Mouse (Mus musculus): ENCODE data around the gene Clip2. TPM values are rescaled to one million over a fixed set of nuclear protein-coding genes. Genes with fewer than 3 reads are reported as not detected.

Clip2 gene
- polyA plus RNA-seq, 1 experiment from 2014 or later = 15.1 TPM

DNA sequence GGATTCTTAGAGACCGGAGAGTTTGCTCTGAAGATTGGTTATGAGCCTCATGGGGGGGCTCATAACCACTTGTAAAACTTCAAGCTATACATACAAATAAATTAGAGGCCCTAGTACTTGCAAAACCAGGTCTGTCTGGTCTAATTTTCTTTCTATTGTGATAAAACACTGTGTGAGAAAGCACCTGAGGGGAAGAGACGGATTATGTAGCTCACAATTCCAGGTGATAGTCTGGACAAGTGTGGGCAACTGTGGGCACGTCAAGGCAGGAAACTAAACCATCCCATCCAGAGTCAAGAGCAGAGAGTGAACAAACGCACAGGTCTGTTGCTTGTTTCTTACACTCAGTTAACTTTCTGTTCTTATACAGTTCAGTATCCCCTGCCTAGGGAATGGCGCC, 32.8 kb downstream of the Clip2 start:
- no peak for ATAC-seq (ENCODE audit: low FRiP score)
- no peaks in the 10 kb centered on the region for H3K27me3 ChIP-seq
- H3K4me3 ChIP-seq = no peak overlapping the region
- no peaks in the 10 kb centered on the region for H3K9me3 ChIP-seq
- 96% methylated on average over 5 of the region's 5 CpGs for WGBS
- H3K27ac ChIP-seq = no peak overlapping the region
- H3K4me1 ChIP-seq (replicated peaks) = 0 out of 2 replicates have a peak, but pooled peaks cover 7% of the 10 kb centered on the region
- no peak overlapping the region for H3K9ac ChIP-seq
- no peak overlapping the region for H3K4me2 ChIP-seq
- peaks cover 93% of the 10 kb centered on the region for H3K36me3 ChIP-seq

DNA sequence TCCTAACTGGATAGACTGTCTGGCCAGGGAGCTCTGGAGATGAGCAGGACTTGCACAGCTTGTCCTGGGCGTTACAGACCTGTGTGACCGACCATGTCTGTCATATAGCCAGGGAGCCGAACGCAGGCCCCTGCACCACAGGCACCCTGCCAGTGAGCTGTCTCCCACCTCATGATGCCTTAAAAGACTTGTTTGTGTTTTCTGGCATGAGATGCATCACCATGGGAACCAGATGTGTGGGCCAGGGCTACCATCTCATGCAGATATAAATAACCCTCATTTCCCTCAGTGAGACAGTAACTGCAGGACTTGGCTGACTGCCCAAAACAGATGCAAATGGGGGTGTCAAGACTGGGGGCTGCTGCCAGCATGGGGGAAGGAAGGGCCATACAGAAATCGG, 40.1 kb downstream of the Clip2 start:
- Histone ChIP-seq H3K4me2 (no peak overlapping the region), H3K36me3 (peaks cover 96% of the 10 kb centered on the region), H3K9me3 (no peaks in the 10 kb centered on the region), H3K9ac (no peak overlapping the region), H3K27me3 (no peaks in the 10 kb centered on the region), H3K4me1 (replicated peaks) (peaks cover 17% of the 10 kb centered on the region), H3K27ac (peak overlapping the region; percentile 73), H3K4me3 (no peak overlapping the region)
- peak; percentile 73 for ATAC-seq (ENCODE audit: low FRiP score)
- 49% methylated on average over 5 of the region's 5 CpGs for WGBS

GRCm38 (mm10) chr5:134510266-134510665, 42.0 kb downstream of the Clip2 start:
- no peak overlapping the region for H3K27ac ChIP-seq
- 94% methylated on average over 5 of the region's 5 CpGs for WGBS
- ATAC-seq (ENCODE audit: low FRiP score) = no peak

DNA sequence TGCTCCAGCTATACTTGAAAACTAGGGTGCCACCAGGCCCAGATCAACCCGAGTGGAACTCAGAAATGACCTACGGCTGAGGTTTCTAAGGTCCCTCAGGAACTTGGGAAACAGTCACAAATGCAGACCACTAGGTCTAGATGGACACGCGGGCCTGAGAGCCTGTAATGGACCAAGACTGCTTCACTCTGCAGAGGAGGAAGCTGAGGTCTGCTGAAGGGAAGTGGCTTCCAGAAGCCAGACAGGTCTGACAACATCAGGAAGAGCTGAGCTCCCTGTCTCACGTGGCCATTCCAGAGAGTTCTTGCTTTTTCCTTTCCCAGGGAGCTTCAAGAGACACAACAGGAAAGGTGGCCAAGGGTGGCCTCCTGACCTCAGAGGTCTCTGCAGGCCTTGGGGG, 43.3 kb downstream of the Clip2 start:
- Histone ChIP-seq H3K4me2 (no peak overlapping the region), H3K27me3 (no peaks in the 10 kb centered on the region), H3K9me3 (no peaks in the 10 kb centered on the region), H3K36me3 (peaks cover 93% of the 10 kb centered on the region), H3K27ac (no peak overlapping the region), H3K9ac (no peak overlapping the region), H3K4me1 (replicated peaks) (peaks cover 29% of the 10 kb centered on the region), H3K4me3 (no peak overlapping the region)
- 85% methylated on average over 5 of the region's 5 CpGs for WGBS
- ATAC-seq (ENCODE audit: low FRiP score) = no peak

More at GRCm38 (mm10) chr5:134510266-134510665, 42.0 kb downstream of the Clip2 start:
- H3K9me3 ChIP-seq = no peaks in the 10 kb centered on the region
- no peaks in the 10 kb centered on the region for H3K27me3 ChIP-seq
- peaks cover 21% of the 10 kb centered on the region for H3K4me1 ChIP-seq (replicated peaks)
- peaks cover 93% of the 10 kb centered on the region for H3K36me3 ChIP-seq
- no peak overlapping the region for H3K9ac ChIP-seq
- no peak overlapping the region for H3K4me2 ChIP-seq
- no peak overlapping the region for H3K4me3 ChIP-seq

GRCm38 (mm10) chr5:134507859-134508399, 44.3 kb downstream of the Clip2 start:
- Histone ChIP-seq H3K27me3 (no peaks in the 10 kb centered on the region), H3K27ac (0 out of 2 replicates have a peak overlapping the region, but pooled peaks have one; percentile 30), H3K9ac (no peak overlapping the region), H3K36me3 (peaks cover 93% of the 10 kb centered on the region), H3K9me3 (no peaks in the 10 kb centered on the region), H3K4me2 (no peak overlapping the region), H3K4me1 (replicated peaks) (peaks cover 29% of the 10 kb centered on the region), H3K4me3 (no peak overlapping the region)
- ATAC-seq (ENCODE audit: low FRiP score) = no peak
- WGBS = 60% methylated on average over 5 of the region's 5 CpGs

GRCm38 (mm10) chr5:134507307-134507706, 44.9 kb downstream of the Clip2 start:
- Histone ChIP-seq H3K36me3 (peaks cover 93% of the 10 kb centered on the region), H3K9me3 (no peaks in the 10 kb centered on the region), H3K4me1 (replicated peaks) (peaks cover 27% of the 10 kb centered on the region), H3K27ac (no peak overlapping the region), H3K27me3 (no peaks in the 10 kb centered on the region), H3K9ac (no peak overlapping the region), H3K4me2 (no peak overlapping the region), H3K4me3 (no peak overlapping the region)
- WGBS = 23% methylated on average over 10 of the region's 10 CpGs
- ATAC-seq (ENCODE audit: low FRiP score) = no peak

- Histone ChIP-seq H3K4me2 (no peak overlapping the region), H3K27me3 (no peaks in the 10 kb centered on the region), H3K4me1 (replicated peaks) (peaks cover 16% of the 10 kb centered on the region), H3K9ac (no peak overlapping the region), H3K4me3 (no peak overlapping the region), H3K9me3 (no peaks in the 10 kb centered on the region), H3K27ac (peak overlapping the region; percentile 72), H3K36me3 (peaks cover 93% of the 10 kb centered on the region)
- ATAC-seq (ENCODE audit: low FRiP score) = peak; percentile 83
- WGBS = 55% methylated on average over 9 of the region's 9 CpGs
These were observed 46.4 kb downstream of the Clip2 start for GRCm38 (mm10) chr5:134505810-134506292.

DNA sequence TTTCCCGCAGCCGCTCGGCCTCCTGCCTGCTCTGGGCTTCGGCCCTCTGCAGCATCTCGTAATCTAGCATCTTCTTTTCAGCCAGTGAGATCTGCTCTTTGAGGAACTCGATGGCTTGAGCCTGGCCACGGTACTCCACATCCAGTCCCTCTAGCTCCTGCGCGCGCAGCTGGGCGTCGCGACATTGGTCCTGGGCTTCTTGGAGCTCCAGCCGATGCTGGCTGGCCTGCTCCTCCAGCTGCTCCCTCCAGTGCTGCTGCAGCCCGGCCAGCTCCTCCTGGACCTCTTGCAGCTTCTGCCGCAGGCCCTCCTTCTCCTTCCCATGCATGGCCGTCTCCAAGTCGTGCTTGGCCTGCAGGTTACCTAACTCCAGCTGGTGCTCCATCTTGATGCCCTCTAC, 49.6 kb downstream of the Clip2 start:
- H3K9me3 ChIP-seq = no peaks in the 10 kb centered on the region
- WGBS = 95% methylated on average over 18 of the region's 18 CpGs
- peaks cover 94% of the 10 kb centered on the region for H3K36me3 ChIP-seq
- no peak overlapping the region for H3K9ac ChIP-seq
- H3K4me3 ChIP-seq = no peak overlapping the region
- no peak overlapping the region for H3K4me2 ChIP-seq
- peaks cover 12% of the 10 kb centered on the region for H3K4me1 ChIP-seq (replicated peaks)
- H3K27me3 ChIP-seq = no peaks in the 10 kb centered on the region
- ATAC-seq (ENCODE audit: low FRiP score) = no peak
- H3K27ac ChIP-seq = no peak overlapping the region

GRCm38 (mm10) chr5:134501453-134501852, 50.8 kb downstream of the Clip2 start:
- H3K27me3 ChIP-seq = no peaks in the 10 kb centered on the region
- H3K36me3 ChIP-seq = peaks cover 94% of the 10 kb centered on the region
- H3K9ac ChIP-seq = no peak overlapping the region
- H3K27ac ChIP-seq = no peak overlapping the region
- ATAC-seq (ENCODE audit: low FRiP score) = no peak
- H3K4me2 ChIP-seq = no peak overlapping the region
- no peak overlapping the region for H3K4me3 ChIP-seq
- no peaks in the 10 kb centered on the region for H3K9me3 ChIP-seq
- WGBS = 88% methylated on average over 9 of the region's 9 CpGs
- H3K4me1 ChIP-seq (replicated peaks) = peaks cover 12% of the 10 kb centered on the region

DNA sequence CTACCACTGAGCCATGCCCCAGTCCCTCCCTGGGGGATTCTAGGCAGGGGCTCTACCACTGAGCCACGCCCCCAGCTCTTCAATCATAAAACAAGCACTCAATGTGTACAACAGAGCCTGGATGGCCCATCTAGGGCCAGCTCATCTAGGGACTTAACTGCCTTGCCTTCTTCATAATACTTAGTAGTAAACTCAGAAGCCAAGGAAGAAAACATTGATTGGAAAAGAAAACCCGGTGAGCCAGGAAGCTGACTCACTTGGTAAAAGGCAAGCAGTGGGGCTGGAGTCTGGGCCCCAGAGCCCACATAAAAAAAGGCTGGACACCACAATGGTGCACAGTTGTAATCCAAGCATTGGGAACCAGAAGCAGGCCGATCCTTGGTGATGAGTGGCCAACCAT, 51.6 kb downstream of the Clip2 start:
- ATAC-seq (ENCODE audit: low FRiP score) = no peak
- WGBS = 95% methylated on average over 3 of the region's 3 CpGs

DNA sequence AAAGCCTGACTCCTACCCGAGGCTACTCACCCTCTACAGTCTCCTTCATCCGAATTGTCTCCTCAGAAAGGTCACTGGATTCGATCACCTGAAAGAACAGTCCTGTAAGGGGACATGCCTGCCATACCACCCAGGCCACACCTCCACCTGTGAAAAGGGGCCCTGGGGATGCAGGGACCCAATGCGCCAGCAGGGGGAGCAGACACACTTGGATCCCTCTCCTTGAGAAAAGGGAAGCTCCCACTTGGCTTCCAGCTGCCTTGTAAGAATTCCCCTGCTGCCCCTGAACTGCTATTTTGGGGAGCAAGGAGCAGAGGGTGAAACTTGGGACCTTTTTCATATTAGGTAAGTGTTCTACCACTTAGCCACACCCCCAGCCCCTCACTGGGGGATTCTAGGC, 52.2 kb downstream of the Clip2 start:
- no peaks in the 10 kb centered on the region for H3K9me3 ChIP-seq
- no peak overlapping the region for H3K27ac ChIP-seq
- WGBS = 86% methylated on average over 4 of the region's 4 CpGs
- H3K4me2 ChIP-seq = no peak overlapping the region
- H3K9ac ChIP-seq = no peak overlapping the region
- H3K4me1 ChIP-seq (replicated peaks) = peaks cover 8% of the 10 kb centered on the region
- H3K27me3 ChIP-seq = no peaks in the 10 kb centered on the region
- H3K4me3 ChIP-seq = no peak overlapping the region
- no peak for ATAC-seq (ENCODE audit: low FRiP score)
- peaks cover 97% of the 10 kb centered on the region for H3K36me3 ChIP-seq

More for the DNA sequence above, 51.6 kb downstream of the Clip2 start:
- H3K4me3 ChIP-seq = no peak overlapping the region
- H3K4me2 ChIP-seq = no peak overlapping the region
- no peak overlapping the region for H3K9ac ChIP-seq
- H3K27me3 ChIP-seq = no peaks in the 10 kb centered on the region
- H3K9me3 ChIP-seq = no peaks in the 10 kb centered on the region
- H3K27ac ChIP-seq = no peak overlapping the region
- H3K4me1 ChIP-seq (replicated peaks) = peaks cover 8% of the 10 kb centered on the region
- H3K36me3 ChIP-seq = peaks cover 97% of the 10 kb centered on the region

GRCm38 (mm10) chr5:134497026-134497425, 55.2 kb downstream of the Clip2 start:
- 95% methylated on average over 5 of the region's 5 CpGs for WGBS
- no peak for ATAC-seq (ENCODE audit: low FRiP score)

DNA sequence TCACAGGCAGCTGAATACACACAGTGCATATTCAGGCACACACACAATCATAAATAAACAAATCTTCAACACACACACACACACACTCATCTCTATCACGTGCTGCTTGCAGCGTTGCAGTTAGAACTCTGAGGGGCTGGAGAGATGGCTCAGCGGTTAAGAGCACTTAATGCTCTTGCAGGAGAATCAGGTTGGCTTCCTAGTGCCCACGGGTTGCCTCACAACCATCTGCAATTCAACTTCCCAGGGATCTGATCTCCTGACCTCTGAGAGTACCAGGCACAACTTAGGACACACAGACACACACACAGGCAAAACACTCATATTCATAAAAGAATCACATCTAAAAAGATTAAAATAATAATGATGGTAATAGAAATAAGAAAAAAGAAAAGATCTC, 56.4 kb downstream of the Clip2 start:
- Histone ChIP-seq H3K27me3 (no peaks in the 10 kb centered on the region), H3K4me2 (no peak overlapping the region), H3K36me3 (peaks cover 92% of the 10 kb centered on the region), H3K4me3 (no peak overlapping the region), H3K27ac (no peak overlapping the region), H3K9me3 (no peaks in the 10 kb centered on the region), H3K4me1 (replicated peaks) (no peaks in the 10 kb centered on the region), H3K9ac (no peak overlapping the region)
- no peak for ATAC-seq (ENCODE audit: low FRiP score)
- 81% methylated on average over 4 of the region's 4 CpGs for WGBS

More at GRCm38 (mm10) chr5:134497026-134497425, 55.2 kb downstream of the Clip2 start:
- no peaks in the 10 kb centered on the region for H3K4me1 ChIP-seq (replicated peaks)
- no peak overlapping the region for H3K27ac ChIP-seq
- no peak overlapping the region for H3K9ac ChIP-seq
- H3K4me2 ChIP-seq = no peak overlapping the region
- H3K9me3 ChIP-seq = no peaks in the 10 kb centered on the region
- H3K4me3 ChIP-seq = no peak overlapping the region
- no peaks in the 10 kb centered on the region for H3K27me3 ChIP-seq
- peaks cover 97% of the 10 kb centered on the region for H3K36me3 ChIP-seq

All from hindbrain, embryonic 13.5 days (tissue).